Mouse (Mus musculus) liver, adult 2 months (tissue): ENCODE results near the gene Sox5. TPM values are rescaled to one million over a fixed set of nuclear protein-coding genes. Genes with fewer than 3 reads are reported as not detected.

Experiments used
- DNase-seq: peaks from one replicate; pipeline ENCODE4 v3.0.0-alpha.2; 2011; ENCODE audit warnings: low read depth, low spot score; ENCODE audit errors: extremely low read depth
- H3K27ac ChIP-seq: fragments of 200-500 bp; replicated peaks from 2 replicates; pipeline ENCODE4 v1.5.1; 2012; ENCODE audit warnings: low read depth, mild to moderate bottlenecking, control low read depth, inconsistent platforms, low read length; ENCODE audit not compliant: insufficient read depth
- H3K27me3 ChIP-seq: fragments of 200-500 bp; 2 replicates; pipeline ENCODE4 v1.6.1; 2012; ENCODE audit warnings: mild to moderate bottlenecking, moderate library complexity, low read length, inconsistent platforms; ENCODE audit not compliant: control insufficient read depth, insufficient read depth
- H3K36me3 ChIP-seq: fragments of 200-500 bp; 2 replicates; pipeline ENCODE4 v1.6.1; 2012; ENCODE audit warnings: low read length, inconsistent platforms; ENCODE audit not compliant: control insufficient read depth, insufficient read depth
- H3K4me1 ChIP-seq: fragments of 200-500 bp; 2 replicates; pipeline ENCODE4 v1.6.1; 2011; ENCODE audit warnings: low read length; ENCODE audit not compliant: control insufficient read depth, insufficient read depth
- H3K4me3 ChIP-seq: fragments of 200-500 bp; 2 replicates; pipeline ENCODE4 v1.5.1; 2011; ENCODE audit warnings: low read depth, mild to moderate bottlenecking, control low read depth, low read length, moderate library complexity; ENCODE audit not compliant: insufficient read depth
- H3K79me2 ChIP-seq: fragments of 200-500 bp; 2 replicates; pipeline ENCODE4 v1.6.1; 2012; ENCODE audit warnings: inconsistent platforms, mild to moderate bottlenecking, low read length, moderate library complexity; ENCODE audit not compliant: control insufficient read depth, insufficient read depth
- H3K9ac ChIP-seq: fragments of 200-500 bp; 2 replicates; pipeline ENCODE4 v1.6.1; 2012; ENCODE audit warnings: low read depth, mild to moderate bottlenecking, control low read depth, inconsistent platforms, low read length
- CTCF ChIP-seq: fragments of 200-500 bp; IDR thresholded peaks from 2 replicates; pipeline ENCODE4 v1.5.1; 2011; ENCODE audit warnings: low read depth, low read length, control low read depth
- POLR2A ChIP-seq: fragments of 200-500 bp; IDR thresholded peaks from 2 replicates; pipeline ENCODE4 v1.6.1; 2011; ENCODE audit warnings: low read length, control low read depth; ENCODE audit not compliant: insufficient read depth; ENCODE audit errors: extremely low read depth
- WGBS: fragments of 180-500 bp; shearing (Covaris S2); methylation state at CpG from one replicate; pipeline ENCODE4 v1.1.7; 2018; 5-methylcytosine and 5-hydroxymethylcytosine counted together
- polyA plus RNA-seq: library from polyadenylated mRNA; depleted of rRNA; stranded (reverse); fragments of >200 nt; gene quantifications from 2 replicates; pipeline ENCODE4 v1.2.3, GENCODE M21; 2012
- total RNA-seq: library from RNA; depleted of rRNA; stranded (reverse); fragments of >200 nt; gene quantifications from 2 replicates; pipeline ENCODE4 v1.2.3, GENCODE M21; 2014

The Sox5 gene
- total and polyA plus RNA-seq, 2 experiments = 7.5 to 31.6 TPM

DNA sequence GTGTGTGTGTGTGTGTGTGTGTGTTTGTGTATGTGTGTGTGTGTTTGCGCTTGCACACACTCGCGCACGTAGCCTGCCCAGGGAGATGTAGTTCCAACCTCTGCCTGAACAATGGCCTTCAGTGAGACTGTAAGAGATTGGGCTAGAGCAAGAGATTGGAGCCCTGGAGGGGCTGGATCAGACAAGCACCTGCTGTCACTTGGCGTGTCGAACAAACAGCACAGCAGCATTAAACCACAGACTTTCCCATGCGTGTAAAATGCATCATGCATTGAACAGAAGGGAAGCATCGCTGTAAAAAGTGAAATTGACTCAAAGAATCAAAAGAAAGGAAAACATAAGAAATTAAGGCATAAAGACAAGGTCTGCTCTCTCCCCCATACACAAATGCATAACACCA is 11.1 kb upstream of the Sox5 start:
- peaks cover 2% of the 10 kb centered on the region; the same call in 1 of the 2 replicates for H3K4me1 ChIP-seq
- no peaks in the 10 kb centered on the region for H3K27me3 ChIP-seq
- no peak overlapping the region for H3K9ac ChIP-seq
- H3K4me3 ChIP-seq = no peak overlapping the region
- TF ChIP-seq POLR2A (no peak), CTCF (no peak)
- H3K27ac ChIP-seq = no peak overlapping the region
- WGBS = 95% methylated on average over 8 of the region's 8 CpGs
- no peak for DNase-seq
- no peaks in the 10 kb centered on the region for H3K79me2 ChIP-seq
- no peaks in the 10 kb centered on the region for H3K36me3 ChIP-seq

DNA sequence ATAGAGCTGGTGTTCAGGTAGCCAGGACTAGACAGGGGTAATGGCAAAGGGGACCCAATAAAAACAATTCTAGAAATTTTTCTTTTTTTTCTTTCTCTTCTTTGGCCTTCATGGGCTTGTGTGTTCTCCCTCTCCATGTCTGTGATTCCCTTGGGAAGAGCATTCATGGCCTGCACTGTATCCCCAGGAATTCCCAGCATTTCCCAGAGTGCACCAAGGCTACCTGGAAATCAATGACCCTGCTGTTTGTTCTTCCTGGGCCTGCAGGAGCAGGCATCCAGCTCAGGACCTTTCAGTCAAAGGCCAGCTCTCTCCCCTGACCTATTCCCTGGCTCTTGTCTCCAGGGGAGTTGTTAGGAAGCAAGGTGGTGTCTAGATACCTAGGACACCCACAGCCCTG is 1.5 kb upstream of the Sox5 start:
- Histone ChIP-seq H3K4me1 (peaks cover 10% of the 10 kb centered on the region), H3K27me3 (no peaks in the 10 kb centered on the region), H3K79me2 (no peaks in the 10 kb centered on the region), H3K4me3 (no peak overlapping the region), H3K9ac (no peak overlapping the region), H3K36me3 (no peaks in the 10 kb centered on the region), H3K27ac (no peak overlapping the region)
- TF ChIP-seq CTCF (no peak), POLR2A (no peak)
- DNase-seq = peak; percentile 68

DNA sequence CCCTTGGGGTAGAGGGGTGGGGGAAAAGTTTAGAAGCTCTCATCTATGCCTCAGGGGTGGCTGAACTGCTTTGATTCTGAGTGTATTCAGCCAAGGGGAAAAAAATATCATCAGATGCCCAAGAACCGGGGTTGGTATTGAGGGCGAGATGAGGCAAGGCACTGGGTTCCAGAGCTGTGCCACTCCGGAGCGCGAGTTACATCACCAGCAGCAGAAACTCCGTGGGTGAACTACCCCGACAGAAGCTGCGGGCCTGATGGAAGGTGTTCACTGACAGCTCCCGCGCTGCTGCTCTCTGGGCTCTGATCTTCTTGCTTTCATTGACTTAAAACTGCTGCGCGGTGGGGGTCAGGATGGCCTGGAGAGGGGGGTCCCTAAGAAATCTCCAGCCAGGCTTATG is 1.1 kb upstream of the Sox5 start:
- H3K27ac ChIP-seq = 0 out of 2 replicates have a peak overlapping the region, but pooled peaks have one; percentile 10
- no peaks in the 10 kb centered on the region for H3K36me3 ChIP-seq
- H3K9ac ChIP-seq = peak overlapping the region; percentile 86
- H3K79me2 ChIP-seq = no peaks in the 10 kb centered on the region
- peaks cover 10% of the 10 kb centered on the region for H3K4me1 ChIP-seq
- H3K4me3 ChIP-seq = peak overlapping the region; percentile 79; the same call in 1 of the 2 replicates
- H3K27me3 ChIP-seq = no peaks in the 10 kb centered on the region
- 6% methylated on average over 12 of the region's 12 CpGs for WGBS
- no peak for DNase-seq
- TF ChIP-seq CTCF = no peak

DNA sequence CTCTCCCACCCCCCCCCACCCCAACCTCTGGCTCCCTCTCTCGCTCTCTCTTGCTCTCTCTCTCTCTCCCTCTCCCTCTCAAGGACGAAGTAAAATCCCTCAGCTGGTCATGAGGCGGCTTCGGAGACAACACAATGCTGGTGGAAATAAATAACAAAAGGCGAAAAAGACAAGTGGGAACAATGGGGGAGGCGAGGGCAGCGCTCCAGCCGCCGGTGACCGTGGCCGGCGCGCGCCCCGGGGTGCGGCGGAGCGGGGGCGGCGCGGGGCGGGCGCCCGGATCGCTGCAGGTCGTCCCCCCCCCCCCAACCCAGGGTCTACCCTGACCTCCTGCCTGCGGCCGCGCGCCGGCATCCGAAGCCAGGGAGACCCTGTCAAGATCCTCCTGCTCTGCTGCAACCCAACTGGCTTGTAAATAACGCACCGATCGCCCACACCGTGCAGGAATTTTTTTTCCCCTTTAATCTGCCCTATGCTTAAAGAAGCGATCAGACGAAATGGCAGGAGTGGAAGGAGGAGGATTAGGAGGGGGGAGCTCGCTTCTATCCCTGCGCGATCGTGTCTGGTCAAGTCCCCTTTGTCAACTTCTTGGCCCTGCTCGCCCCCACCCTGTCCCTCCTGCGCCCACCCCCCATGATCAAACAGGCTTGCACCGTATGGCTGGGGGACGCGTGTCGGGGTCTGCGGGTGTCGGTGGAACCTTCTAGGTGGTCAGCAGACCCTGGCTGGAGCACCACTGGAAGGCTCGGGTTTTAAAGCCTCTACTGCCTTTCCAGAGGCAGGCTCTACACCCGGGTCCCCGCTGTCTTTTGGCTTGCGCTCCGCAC is 467 bp upstream of the Sox5 start:
- H3K27ac ChIP-seq = 0 out of 2 replicates have a peak overlapping the region, but pooled peaks have one; percentile 41
- no peak for DNase-seq
- H3K4me1 ChIP-seq = peaks cover 10% of the 10 kb centered on the region
- peak overlapping the region; percentile 86 for H3K9ac ChIP-seq
- H3K79me2 ChIP-seq = 0 out of 2 replicates have a peak, but pooled peaks cover under 1% of the 10 kb centered on the region
- TF ChIP-seq POLR2A = no peak
- no peak for TF ChIP-seq CTCF
- peak overlapping the region; percentile 79 for H3K4me3 ChIP-seq
- no peaks in the 10 kb centered on the region for H3K27me3 ChIP-seq
- no peaks in the 10 kb centered on the region for H3K36me3 ChIP-seq
- WGBS = 1% methylated on average over 51 of the region's 55 CpGs

DNA sequence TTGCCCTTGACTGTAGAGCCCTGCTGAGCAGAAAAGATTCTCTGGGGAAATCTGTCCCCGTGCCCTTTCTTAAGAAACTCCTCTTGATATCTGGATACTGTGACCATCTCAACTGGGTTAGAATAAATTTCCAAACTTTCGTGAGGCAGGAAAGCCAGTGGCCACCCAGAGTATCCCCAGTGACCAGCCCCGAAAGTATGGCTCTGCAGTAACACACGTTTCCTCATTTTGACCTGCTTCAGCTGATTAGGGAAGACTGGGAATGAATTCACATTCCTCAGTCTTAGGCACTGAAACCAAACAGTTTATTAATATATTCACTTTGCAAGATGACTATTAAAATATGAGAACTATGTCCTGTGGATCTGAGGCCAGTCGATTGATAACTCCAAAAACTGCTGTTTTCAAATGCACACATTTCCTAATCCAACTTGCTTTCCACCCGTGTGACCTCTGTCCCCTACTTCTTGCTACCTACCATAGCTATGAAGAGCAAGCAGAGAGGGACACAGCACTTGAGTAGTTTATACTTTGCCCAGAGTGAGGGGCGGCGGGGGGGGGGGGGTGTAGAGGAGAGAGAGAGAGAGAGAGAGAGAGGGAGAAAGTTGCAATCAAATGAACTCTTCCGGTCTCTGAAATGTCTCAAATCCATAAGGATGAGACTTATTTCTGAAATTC is 1.0 kb downstream of the Sox5 start:
- H3K9ac ChIP-seq = peak overlapping the region; percentile 86
- peak; percentile 61 for DNase-seq
- H3K79me2 ChIP-seq = peaks cover 7% of the 10 kb centered on the region; the same call in 1 of the 2 replicates
- H3K36me3 ChIP-seq = no peaks in the 10 kb centered on the region
- peaks cover 10% of the 10 kb centered on the region for H3K4me1 ChIP-seq
- no peak for TF ChIP-seq POLR2A
- TF ChIP-seq CTCF = no peak
- H3K4me3 ChIP-seq = peak overlapping the region; percentile 79
- 5% methylated on average over 9 of the region's 9 CpGs for WGBS
- no peaks in the 10 kb centered on the region for H3K27me3 ChIP-seq
- peak overlapping the region; percentile 59 for H3K27ac ChIP-seq
